Mouse (Mus musculus) heart, embryonic 11.5 days (tissue): ENCODE measurements around the gene Txndc12. TPM values are rescaled to one million over a fixed set of nuclear protein-coding genes. Genes with fewer than 3 reads are reported as not detected.

Experiments used
- ATAC-seq: fragments of 200-750 bp; cut with Nextera tagmentation; replicated peaks from 2 replicates; pipeline ENCODE4 v1.8.0; 2017; ENCODE audit warnings: moderate library complexity; ENCODE audit not compliant: insufficient number of reproducible peaks, low FRiP score, low TSS enrichment
- H3K27ac ChIP-seq: fragments of 300-500 bp; sonication (generic); 2 replicates; pipeline ENCODE4 v1.5.1; 2014; ENCODE audit warnings: mild to moderate bottlenecking, low read depth, low read length
- H3K27me3 ChIP-seq: fragments of 300-500 bp; sonication (generic); 2 replicates; pipeline ENCODE4 v1.6.1; 2014; ENCODE audit warnings: mild to moderate bottlenecking, low read length, mixed read lengths; ENCODE audit not compliant: control insufficient read depth, insufficient read depth
- H3K36me3 ChIP-seq: fragments of 300-500 bp; sonication (generic); 2 replicates; pipeline ENCODE4 v1.6.1; 2014; ENCODE audit warnings: mild to moderate bottlenecking, low read length, moderate library complexity, mixed read lengths; ENCODE audit not compliant: control insufficient read depth, insufficient read depth
- H3K4me1 ChIP-seq: fragments of 300-500 bp; sonication (generic); 2 replicates; pipeline ENCODE4 v1.6.1; 2014; ENCODE audit warnings: low read length; ENCODE audit not compliant: control insufficient read depth, insufficient read depth
- H3K4me2 ChIP-seq: fragments of 300-500 bp; sonication (generic); 2 replicates; pipeline ENCODE4 v1.6.1; 2014; ENCODE audit warnings: mild to moderate bottlenecking, moderate library complexity
- H3K4me3 ChIP-seq: fragments of 300-500 bp; sonication (generic); 2 replicates; pipeline ENCODE4 v1.5.1; 2014; ENCODE audit warnings: low read depth, low read length
- H3K9ac ChIP-seq: fragments of 300-500 bp; sonication (generic); 2 replicates; pipeline ENCODE4 v1.6.1; 2014; ENCODE audit warnings: mild to moderate bottlenecking, low read depth, low read length, moderate library complexity
- H3K9me3 ChIP-seq: fragments of 300-500 bp; sonication (generic); replicated peaks from 2 replicates; pipeline ENCODE4 v1.6.1; 2016; ENCODE audit warnings: low read length; ENCODE audit not compliant: control insufficient read depth
- WGBS: fragments of 180-500 bp; shearing (Covaris S2); extraction: QIAGEN DNeasy Blood & Tissue Kit; methylation state at CpG from one replicate; pipeline ENCODE4 v1.1.7; 2014; ENCODE audit not compliant: insufficient replicate concordance; 5-methylcytosine and 5-hydroxymethylcytosine counted together
- polyA plus RNA-seq: library from polyadenylated mRNA; unstranded; fragments of >200 nt; fragmentation: Nextera tagmentation; extraction: Ambion mirVana; gene quantifications from 2 replicates; pipeline ENCODE4 v1.2.1, GENCODE M21; 2014

Txndc12 gene
- polyA plus RNA-seq, 1 experiment from 2014 or later, result 123 TPM

DNA sequence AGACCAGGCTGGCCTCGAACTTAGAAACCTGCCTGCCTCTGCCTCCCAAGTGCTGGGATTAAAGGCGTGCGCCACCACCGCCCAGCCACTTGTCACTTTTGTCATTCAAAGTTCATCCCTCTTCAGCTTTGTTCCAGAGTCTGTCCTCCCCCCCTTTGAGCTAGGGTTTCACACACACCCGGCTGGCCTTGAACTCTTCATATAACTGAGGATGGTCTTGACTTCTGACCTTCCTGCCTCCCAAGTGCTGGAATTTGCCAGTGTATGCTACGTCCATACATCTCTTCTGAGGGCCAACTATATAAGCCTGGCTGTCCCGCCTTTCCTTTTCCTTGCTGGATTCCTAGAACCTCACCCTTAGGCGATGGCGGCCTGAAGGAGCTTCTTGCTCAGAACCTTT lies 68.5 kb downstream of the Txndc12 start:
- Histone ChIP-seq H3K27me3 (no peaks in the 10 kb centered on the region), H3K27ac (no peak overlapping the region), H3K4me2 (no peak overlapping the region), H3K9me3 (no peaks in the 10 kb centered on the region), H3K4me1 (0 out of 2 replicates have a peak, but pooled peaks cover 3% of the 10 kb centered on the region), H3K9ac (no peak overlapping the region), H3K36me3 (no peaks in the 10 kb centered on the region), H3K4me3 (no peak overlapping the region)
- 81% methylated on average over 9 of the region's 9 CpGs for WGBS
- ATAC-seq, result no peak

DNA sequence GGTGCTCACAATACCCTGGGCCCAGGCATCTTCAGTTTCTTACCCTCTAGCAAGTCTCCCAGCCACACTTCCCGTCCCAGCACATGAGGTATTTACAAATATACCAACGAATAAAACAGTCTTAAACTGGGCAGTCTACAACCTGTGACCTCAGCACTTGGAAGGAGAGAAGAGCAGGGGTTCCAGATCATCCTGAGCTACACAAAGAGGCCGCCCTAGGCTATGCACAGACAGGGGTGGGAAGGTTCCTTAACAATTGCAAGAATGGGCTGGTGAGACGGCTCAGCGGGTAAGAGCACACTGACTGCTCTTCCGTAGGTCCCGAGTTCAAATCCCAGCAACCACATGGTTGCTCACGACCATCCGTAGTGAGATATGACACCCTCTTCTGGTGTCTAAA lies 68.9 kb downstream of the Txndc12 start:
- Histone ChIP-seq H3K27ac (no peak overlapping the region), H3K9ac (no peak overlapping the region), H3K36me3 (no peaks in the 10 kb centered on the region), H3K9me3 (no peaks in the 10 kb centered on the region), H3K4me1 (0 out of 2 replicates have a peak, but pooled peaks cover 3% of the 10 kb centered on the region), H3K4me3 (no peak overlapping the region), H3K27me3 (no peaks in the 10 kb centered on the region), H3K4me2 (no peak overlapping the region)
- ATAC-seq, result no peak
- WGBS, result 88% methylated on average over 9 of the region's 9 CpGs

DNA sequence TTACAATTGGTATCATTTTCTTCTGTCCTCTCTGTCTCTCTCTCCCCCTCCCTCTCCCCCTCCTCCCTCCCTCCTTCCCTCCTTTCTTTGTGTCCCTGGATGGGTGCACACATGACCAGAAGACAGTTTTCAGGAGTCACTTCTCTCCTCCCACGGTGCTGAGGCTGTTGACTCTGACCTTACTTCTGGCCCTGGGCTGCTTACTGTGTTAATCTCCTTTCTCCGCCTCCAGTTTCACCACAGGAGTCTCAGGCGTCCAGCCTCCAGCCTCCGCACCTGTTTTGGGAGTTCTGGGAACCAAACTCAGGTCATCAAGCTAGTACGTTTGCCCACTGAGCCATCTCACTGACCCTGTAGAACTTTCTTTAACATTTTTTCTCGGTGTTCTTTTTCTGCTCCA lies 69.7 kb downstream of the Txndc12 start:
- H3K27me3 ChIP-seq, result no peaks in the 10 kb centered on the region
- H3K27ac ChIP-seq, result no peak overlapping the region
- no peak overlapping the region for H3K4me3 ChIP-seq
- H3K9ac ChIP-seq, result no peak overlapping the region
- WGBS, result 56% methylated on average over 6 of the region's 6 CpGs
- no peaks in the 10 kb centered on the region for H3K9me3 ChIP-seq
- no peaks in the 10 kb centered on the region for H3K36me3 ChIP-seq
- H3K4me2 ChIP-seq, result no peak overlapping the region
- no peak for ATAC-seq
- 0 out of 2 replicates have a peak, but pooled peaks cover 3% of the 10 kb centered on the region for H3K4me1 ChIP-seq

DNA sequence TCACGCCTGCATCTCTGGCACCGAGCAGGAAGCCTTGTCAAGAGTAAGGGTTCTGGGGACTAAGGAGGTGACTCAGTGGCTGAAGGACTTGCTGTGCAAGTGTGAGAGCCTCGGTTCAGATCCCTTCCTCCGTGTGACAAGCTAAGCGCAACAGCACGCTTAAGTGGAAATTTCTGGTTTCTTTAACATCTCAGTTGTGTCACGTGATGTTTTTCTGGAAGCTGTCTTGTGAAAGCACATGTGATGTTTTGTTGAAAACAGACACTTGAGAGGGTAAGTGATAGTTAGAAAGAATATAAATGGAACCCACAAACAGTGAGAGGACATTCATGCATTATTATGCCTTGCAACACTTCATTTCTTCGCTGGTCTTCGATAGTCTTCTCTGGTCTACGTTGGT lies 70.4 kb downstream of the Txndc12 start:
- no peak overlapping the region for H3K4me2 ChIP-seq
- no peak overlapping the region for H3K4me3 ChIP-seq
- no peaks in the 10 kb centered on the region for H3K36me3 ChIP-seq
- 79% methylated on average over 10 of the region's 10 CpGs for whole genome bisulfite sequencing
- peaks cover 4% of the 10 kb centered on the region; the same call in 1 of the 2 replicates for H3K4me1 ChIP-seq
- ATAC-seq, result no peak
- H3K9ac ChIP-seq, result no peak overlapping the region
- no peaks in the 10 kb centered on the region for H3K27me3 ChIP-seq
- no peak overlapping the region for H3K27ac ChIP-seq
- no peaks in the 10 kb centered on the region for H3K9me3 ChIP-seq

DNA sequence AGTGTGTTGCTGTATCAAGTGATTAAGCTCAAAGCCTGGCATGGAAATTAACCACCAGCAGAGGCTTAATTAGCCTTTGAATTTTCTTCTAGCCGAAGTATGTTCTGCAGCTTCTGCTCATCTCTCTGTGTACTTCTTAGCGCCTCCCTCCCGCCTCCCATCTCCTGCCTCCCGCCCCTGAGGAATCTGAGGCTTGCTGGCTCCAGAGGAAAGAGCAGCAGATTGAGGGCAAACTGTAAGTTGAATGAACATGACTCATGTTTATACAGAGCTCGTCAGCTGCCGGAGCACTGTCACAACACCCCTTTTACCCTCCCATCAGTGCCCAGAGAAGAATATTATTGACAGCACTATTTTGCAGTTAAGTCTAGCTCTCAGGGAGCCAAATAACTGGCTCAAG lies 71.5 kb downstream of the Txndc12 start:
- H3K27ac ChIP-seq, result 0 out of 2 replicates have a peak overlapping the region, but pooled peaks have one; percentile 46

DNA sequence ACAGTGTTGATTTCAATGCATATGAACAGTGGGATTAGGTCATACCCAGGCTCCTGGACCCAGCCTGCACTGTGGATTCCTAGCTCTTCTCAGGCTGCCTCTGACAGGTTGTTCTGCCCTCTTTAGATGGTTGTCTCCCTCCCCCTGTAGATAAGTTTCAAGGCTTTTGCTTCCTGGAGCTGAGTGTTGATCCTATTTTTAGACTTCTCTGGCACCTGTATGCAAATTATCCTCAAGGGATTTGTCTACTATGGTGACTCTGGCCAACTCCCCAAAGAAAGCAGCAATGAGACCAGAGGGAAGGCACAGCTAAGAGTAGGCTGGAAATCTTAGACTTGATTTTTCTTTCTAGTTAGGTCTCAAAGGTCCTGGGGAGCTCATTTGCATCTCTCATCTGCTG lies 73.1 kb downstream of the Txndc12 start:
- Histone ChIP-seq H3K4me2 (no peak overlapping the region), H3K9ac (no peak overlapping the region), H3K9me3 (no peaks in the 10 kb centered on the region), H3K36me3 (no peaks in the 10 kb centered on the region), H3K27me3 (no peaks in the 10 kb centered on the region), H3K4me3 (no peak overlapping the region), H3K4me1 (peaks cover 7% of the 10 kb centered on the region; the same call in 1 of the 2 replicates), H3K27ac (no peak overlapping the region)
- no peak for ATAC-seq

More for the DNA sequence above, 71.5 kb downstream of the Txndc12 start:
- H3K4me3 ChIP-seq, result no peak overlapping the region
- no peak for ATAC-seq
- 28% methylated on average over 6 of the region's 6 CpGs for WGBS
- H3K9ac ChIP-seq, result no peak overlapping the region
- H3K4me1 ChIP-seq, result peaks cover 7% of the 10 kb centered on the region; the same call in 1 of the 2 replicates
- H3K4me2 ChIP-seq, result no peak overlapping the region
- no peaks in the 10 kb centered on the region for H3K27me3 ChIP-seq
- H3K36me3 ChIP-seq, result no peaks in the 10 kb centered on the region
- H3K9me3 ChIP-seq, result no peaks in the 10 kb centered on the region

DNA sequence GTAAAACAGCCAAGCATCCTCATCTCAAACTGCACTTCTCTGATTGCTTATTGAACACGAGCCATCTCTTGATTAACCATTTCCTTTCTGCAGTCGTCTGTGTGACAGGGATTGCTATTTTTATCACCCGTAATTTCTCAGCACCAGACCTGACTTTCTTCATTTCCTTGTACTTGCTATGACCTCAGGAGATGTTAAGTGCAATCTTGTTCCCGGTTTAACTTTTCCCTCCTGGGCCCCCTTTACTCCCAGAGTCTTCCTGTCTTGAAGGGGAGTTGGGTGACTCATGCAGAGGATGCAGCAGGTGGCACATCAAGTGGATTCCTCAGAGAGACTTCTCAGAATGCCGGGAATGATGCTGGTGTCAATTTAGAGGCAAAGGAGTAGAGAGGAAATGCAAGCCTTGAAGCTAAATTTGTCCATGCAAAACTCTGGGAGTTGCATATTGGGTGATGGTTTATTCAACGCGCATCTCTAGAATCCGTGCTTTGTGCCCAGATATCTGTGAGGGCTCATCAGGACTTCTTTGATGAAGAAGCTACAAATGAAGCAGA lies 75.5 kb downstream of the Txndc12 start:
- H3K4me1 ChIP-seq, result peaks cover 9% of the 10 kb centered on the region; the same call in 1 of the 2 replicates
- no peak overlapping the region for H3K4me3 ChIP-seq
- no peak for ATAC-seq
- H3K27ac ChIP-seq, result no peak overlapping the region
- no peaks in the 10 kb centered on the region for H3K9me3 ChIP-seq
- no peak overlapping the region for H3K4me2 ChIP-seq
- 50% methylated on average over 8 of the region's 8 CpGs for WGBS
- no peak overlapping the region for H3K9ac ChIP-seq
- no peaks in the 10 kb centered on the region for H3K27me3 ChIP-seq
- H3K36me3 ChIP-seq, result no peaks in the 10 kb centered on the region

Other genes with a start within 250 kb of the Txndc12 start
- 16.1 and 18.7 TPM in 2 replicates for gene Cc2d1b, start 214.7 kb upstream of the Txndc12 start, polyA plus RNA-seq
- gene 3110021N24Rik, start 115.0 kb upstream of the Txndc12 start, polyA plus RNA-seq, result 1.1 and 1.6 TPM in 2 replicates
- gene Zfyve9, start 53.8 kb upstream of the Txndc12 start, polyA plus RNA-seq, result 2.2 and 4.4 TPM in 2 replicates
- 157 and 162 TPM in 2 replicates for gene Btf3l4, start 987 bp upstream of the Txndc12 start, polyA plus RNA-seq
- 31.3 and 32.4 TPM in 2 replicates for gene Kti12, start 13.2 kb downstream of the Txndc12 start, polyA plus RNA-seq
- 0.59 and 1.4 TPM in 2 replicates for gene A730015C16Rik, start 14.0 kb downstream of the Txndc12 start, polyA plus RNA-seq
- gene Rab3b, start 44.5 kb downstream of the Txndc12 start, polyA plus RNA-seq, result 11.1 and 13.3 TPM in 2 replicates
- 42.5 and 46.6 TPM in 2 replicates for gene Nrd1, start 166.1 kb downstream of the Txndc12 start, polyA plus RNA-seq